Mouse (Mus musculus) heart, adult 11 months (tissue): ENCODE measurements around the gene Rnf17.

Experiments
- DNase-seq: peaks from one replicate; pipeline ENCODE4 v3.0.0; 2022

Rnf17 gene

GRCm38 (mm10) chr14:56402311-56403071 is at the start of gene Rnf17:
Rnf17 (plus strand) TSS chr14:56402581.
- DNase-seq: no peak

DNA sequence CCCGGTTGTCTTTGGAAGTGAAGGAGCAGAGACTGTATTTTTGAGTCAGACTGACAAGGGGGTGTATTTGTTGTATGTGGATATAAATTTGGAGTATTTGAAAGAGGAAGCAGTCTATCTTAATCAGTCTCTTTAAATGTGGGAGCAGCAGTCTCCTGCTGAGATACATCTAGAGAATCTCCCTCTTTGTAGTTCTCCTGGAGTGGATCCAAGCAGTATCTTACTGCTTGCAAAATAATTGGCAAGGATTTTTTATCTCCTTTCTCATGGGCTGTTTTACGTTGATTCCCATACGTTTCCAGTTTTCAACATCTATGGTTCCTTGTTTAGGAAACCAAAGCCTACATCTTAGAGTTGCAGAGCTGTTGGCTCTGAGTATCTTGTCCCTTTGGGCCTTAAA is 47.6 kb upstream of the Rnf17 start:
- no peak for DNase-seq

GRCm38 (mm10) chr14:56355396-56355795 is 47.0 kb upstream of the Rnf17 start:
- no peak for DNase-seq

- DNase-seq: peak; percentile 31
These were observed 46.2 kb upstream of the Rnf17 start for GRCm38 (mm10) chr14:56356196-56356595.

GRCm38 (mm10) chr14:56358422-56358821 is 44.0 kb upstream of the Rnf17 start:
- no peak for DNase-seq

DNA sequence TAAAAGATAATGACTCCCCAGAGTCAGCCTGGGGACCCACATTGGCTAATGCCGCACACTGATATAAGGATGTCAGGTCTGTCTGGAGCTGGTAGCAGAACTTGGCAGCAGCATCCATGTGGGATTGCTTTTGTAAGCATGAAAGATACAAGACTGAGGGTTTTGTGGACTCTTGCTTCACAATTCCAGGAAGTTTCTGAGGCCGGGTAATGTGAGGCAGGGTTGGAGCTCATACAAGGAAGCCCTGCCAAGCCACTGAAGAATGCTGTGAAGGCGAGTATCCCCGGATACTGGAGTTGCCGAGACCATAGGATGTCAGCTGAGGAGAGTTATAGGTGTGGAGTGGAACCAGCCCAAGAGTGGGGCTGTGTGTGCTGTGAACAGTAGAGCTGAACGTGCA is 43.2 kb upstream of the Rnf17 start:
- DNase-seq: no peak

- DNase-seq: peak; percentile 84
These were observed 37.6 kb upstream of the Rnf17 start, which contains the start of gene Atp12a for GRCm38 (mm10) chr14:56364711-56365237. Atp12a (plus strand) TSS chr14:56365068.

DNA sequence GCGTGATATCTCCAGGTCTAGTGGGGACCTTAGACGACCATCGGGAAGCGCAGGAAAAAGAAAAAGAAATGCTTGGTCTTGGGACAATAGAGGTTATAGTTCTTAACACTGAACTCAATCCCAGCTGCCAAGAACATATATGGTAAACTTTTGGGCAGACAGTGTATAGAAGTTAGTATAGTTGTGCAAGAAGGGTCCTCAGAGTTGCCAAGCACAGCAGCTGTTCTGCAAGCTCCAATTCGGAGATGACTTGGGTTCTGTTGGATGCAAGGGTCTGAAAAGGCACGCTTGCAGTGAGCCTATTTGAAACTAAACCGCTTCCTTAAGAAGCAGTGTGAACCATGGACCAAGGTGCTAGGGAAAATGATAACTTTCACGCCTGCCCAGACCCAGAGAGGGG is 37.1 kb upstream of the Rnf17 start:
- no peak for DNase-seq

DNA sequence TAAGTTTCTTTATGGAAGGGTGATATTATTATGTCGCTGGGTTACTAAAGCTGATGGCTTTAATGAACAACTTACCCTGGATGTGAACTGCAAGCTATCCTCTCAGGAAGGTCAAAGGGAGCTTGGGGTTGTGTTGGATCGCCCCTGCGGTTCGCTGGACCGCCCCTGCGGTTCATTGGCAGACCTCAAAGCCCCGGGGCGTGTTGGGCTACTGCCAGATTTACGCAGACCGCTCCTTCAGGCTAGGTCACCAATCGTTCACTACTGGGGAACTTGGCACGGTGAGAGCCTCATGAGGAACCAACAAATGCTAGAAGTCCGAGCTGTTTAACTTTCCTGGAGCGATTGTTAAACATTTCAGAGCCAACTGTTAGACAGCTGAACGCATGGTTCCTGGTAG is 35.7 kb upstream of the Rnf17 start:
- no peak for DNase-seq

DNA sequence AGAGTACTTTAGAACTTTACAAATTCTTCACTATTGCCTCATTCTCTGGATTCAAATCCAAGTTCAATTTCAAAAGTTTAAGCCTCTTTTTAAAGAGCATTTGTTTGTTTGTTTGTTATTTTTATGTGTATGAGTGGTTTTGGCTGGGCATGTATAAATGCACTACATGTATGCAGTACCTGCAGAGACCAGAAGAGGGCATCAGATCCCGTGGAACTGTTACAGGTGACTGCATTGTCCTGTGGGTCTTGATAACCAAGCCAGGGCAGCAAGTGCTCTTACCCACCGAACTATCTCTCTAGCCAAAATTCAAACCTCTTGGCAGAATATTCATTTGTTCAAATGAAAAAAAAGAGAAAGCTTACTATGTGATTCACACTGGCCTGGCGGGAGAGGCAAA is 33.5 kb upstream of the Rnf17 start:
- no peak for DNase-seq

- DNase-seq: peak; percentile 92
These were observed 26.6 kb upstream of the Rnf17 start for GRCm38 (mm10) chr14:56375731-56376130.

DNA sequence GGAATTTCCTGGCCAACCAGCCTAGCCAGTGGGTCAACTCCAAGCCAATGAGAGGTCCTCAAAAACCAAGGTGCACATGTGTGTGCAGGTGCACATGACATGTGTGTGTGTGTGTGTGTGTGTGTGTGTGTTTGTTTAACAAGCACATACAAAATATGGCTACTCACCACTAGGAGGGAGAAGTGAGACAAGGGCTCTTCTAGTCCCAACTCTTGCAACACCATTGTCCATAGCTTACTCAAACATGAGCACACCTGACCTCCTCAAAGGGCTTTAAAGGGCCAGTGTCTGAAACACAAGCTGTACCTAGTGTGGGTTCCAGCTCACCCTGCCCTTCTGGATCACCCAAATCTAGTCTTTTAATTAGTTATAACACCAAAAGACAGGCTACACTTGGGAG is 24.6 kb upstream of the Rnf17 start:
- DNase-seq: no peak

GRCm38 (mm10) chr14:56379336-56379735 is 23.0 kb upstream of the Rnf17 start:
- DNase-seq: no peak

DNA sequence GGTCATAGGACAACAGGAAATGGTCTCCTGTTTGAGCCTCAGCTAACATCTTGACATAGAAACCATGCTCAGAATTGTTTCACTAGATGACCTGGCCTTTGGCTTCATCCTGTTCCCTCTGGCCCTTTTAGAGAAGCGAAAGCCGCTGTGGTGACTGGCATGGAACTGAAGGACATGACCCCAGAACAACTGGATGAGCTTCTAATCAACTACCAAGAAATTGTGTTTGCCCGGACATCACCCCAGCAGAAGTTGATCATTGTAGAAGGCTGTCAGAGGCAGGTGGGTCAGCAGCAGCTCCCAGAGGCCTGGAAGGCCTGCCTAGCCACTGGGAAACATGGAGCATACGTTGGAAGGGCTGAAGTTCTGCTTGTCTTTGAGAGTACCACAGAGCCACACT is 20.0 kb upstream of the Rnf17 start:
- DNase-seq: peak; percentile 51

- no peak for DNase-seq
These were observed 12.1 kb upstream of the Rnf17 start for GRCm38 (mm10) chr14:56390247-56390646.

- no peak for DNase-seq
These were observed 8.6 kb upstream of the Rnf17 start for GRCm38 (mm10) chr14:56393704-56394312.

DNA sequence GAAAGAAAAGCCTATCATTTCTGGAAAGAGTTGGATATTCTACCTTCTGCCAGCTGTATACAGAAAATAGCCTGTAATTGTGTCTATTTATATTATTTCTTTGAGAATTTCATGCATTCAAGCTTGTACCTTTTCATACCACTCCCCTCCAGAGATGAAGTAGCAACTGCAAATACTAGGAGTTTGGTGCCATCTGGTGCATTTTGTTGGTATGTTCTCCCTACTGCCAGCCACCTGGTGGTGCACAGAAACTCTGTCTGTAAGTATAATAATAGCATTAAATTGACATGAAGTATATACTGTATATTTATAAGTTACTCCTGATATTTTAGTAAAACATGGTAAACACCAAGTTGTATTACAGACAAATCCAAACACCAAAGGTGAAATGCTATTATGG is 4.4 kb upstream of the Rnf17 start:
- DNase-seq: no peak

GRCm38 (mm10) chr14:56403072-56403375 is 643 bp downstream of the Rnf17 start:
- DNase-seq: no peak

GRCm38 (mm10) chr14:56462090-56462489 is 59.7 kb downstream of the Rnf17 start:
- no peak for DNase-seq

GRCm38 (mm10) chr14:56462729-56463128 is 60.3 kb downstream of the Rnf17 start:
- no peak for DNase-seq

- DNase-seq: no peak
These were observed 65.8 kb downstream of the Rnf17 start for GRCm38 (mm10) chr14:56468145-56468544.

- no peak for DNase-seq
These were observed 87.4 kb downstream of the Rnf17 start for GRCm38 (mm10) chr14:56489806-56490205.

DNA sequence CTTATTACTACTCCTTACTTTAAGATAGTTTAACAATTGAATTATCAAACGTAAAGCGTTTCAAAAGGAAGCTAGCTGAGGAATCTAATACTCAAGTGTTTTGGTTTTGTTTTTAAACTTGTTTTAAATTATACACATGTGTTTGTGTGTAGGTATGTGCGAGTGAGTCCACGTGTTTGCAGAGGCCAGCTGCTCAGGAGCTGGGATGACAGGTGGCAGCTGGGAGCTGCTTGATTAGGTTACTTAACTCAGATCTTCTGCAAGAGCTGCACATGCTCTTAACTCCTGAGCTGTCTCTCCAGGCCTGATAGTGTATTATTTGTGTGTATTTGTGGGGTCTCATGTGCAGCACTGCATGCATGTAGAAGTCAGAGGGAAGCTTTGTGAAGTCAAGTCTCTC is 100.0 kb downstream of the Rnf17 start:
- no peak for DNase-seq

DNA sequence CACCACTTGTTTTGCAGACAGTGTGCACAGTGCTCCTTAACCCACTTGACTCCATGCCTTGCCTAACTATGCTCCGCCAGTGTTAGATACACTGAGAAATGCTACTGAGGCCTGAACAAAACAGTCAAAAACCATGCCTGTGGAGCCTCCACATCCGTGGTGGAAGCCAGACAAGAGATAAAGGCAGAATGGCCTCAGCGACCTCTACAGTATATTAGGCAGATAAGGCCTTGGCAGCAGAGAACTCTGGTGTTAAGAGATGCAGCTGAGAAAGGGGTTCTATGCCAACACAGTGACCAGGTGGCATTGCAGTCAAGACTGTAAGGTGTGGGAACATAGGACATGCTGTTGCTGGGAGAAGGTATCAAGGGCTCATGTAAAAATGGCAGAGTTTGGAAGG is 104.4 kb downstream of the Rnf17 start:
- DNase-seq: no peak

GRCm38 (mm10) chr14:56512084-56512483 is 109.7 kb downstream of the Rnf17 start:
- no peak for DNase-seq
